Mouse (Mus musculus) cerebellum, adult 18-20 months (tissue): ENCODE data around the gene Phf24.
"Not testable (repeated sequence)": the region's sequence is repeated elsewhere in the genome, so short reads cannot be mapped to it uniquely, and the experiment has no call there.

Experiments used
- DNase-seq, 2 experiments: peaks; one replicate each; pipeline ENCODE4 v3.0.0; 2021

The Phf24 gene

GRCm38 (mm10) chr4:42951206-42952195, 35.0 kb downstream of the Phf24 start:
- peak; percentile 23 to 41 for DNase-seq

- DNase-seq = peak; percentile 38 to 43
Observed at GRCm38 (mm10) chr4:42952563-42952962, 36.1 kb downstream of the Phf24 start.

GRCm38 (mm10) chr4:42953435-42954094, 37.1 kb downstream of the Phf24 start:
- peak; percentile 51 to 54 for DNase-seq

GRCm38 (mm10) chr4:42954297-42954696, 37.8 kb downstream of the Phf24 start:
- DNase-seq = peak; percentile 80 to 89

GRCm38 (mm10) chr4:42955200-42955599, 38.7 kb downstream of the Phf24 start:
- DNase-seq = no peak

- DNase-seq = no peak
Observed at GRCm38 (mm10) chr4:42956581-42956980, 40.1 kb downstream of the Phf24 start.

GRCm38 (mm10) chr4:42957306-42957705, 40.8 kb downstream of the Phf24 start:
- no peak for DNase-seq

GRCm38 (mm10) chr4:42957979-42958378, 41.5 kb downstream of the Phf24 start:
- DNase-seq = no peak

- DNase-seq = no peak
Observed at GRCm38 (mm10) chr4:42958942-42959341, 42.5 kb downstream of the Phf24 start.

- no peak for DNase-seq
Observed at GRCm38 (mm10) chr4:42959382-42959781, 42.9 kb downstream of the Phf24 start.

- DNase-seq = peak; percentile 67 to 69
Observed at GRCm38 (mm10) chr4:42961592-42961991, 45.1 kb downstream of the Phf24 start.

- no peak for DNase-seq
Observed at GRCm38 (mm10) chr4:42963480-42963879, 47.0 kb downstream of the Phf24 start.

GRCm38 (mm10) chr4:42965039-42965719, 48.7 kb downstream of the Phf24 start:
- DNase-seq = peak; percentile 38 to 65

GRCm38 (mm10) chr4:42969304-42969703, 52.8 kb downstream of the Phf24 start, which contains the start of gene 1700022I11Rik:
TSS of gene 1700022I11Rik (plus strand) at chr4:42969604.
- no peak for DNase-seq

GRCm38 (mm10) chr4:42972952-42973351, 56.5 kb downstream of the Phf24 start:
- DNase-seq = no peak

GRCm38 (mm10) chr4:42973868-42974267, 57.4 kb downstream of the Phf24 start:
- no peak for DNase-seq

- no peak for DNase-seq
Observed at GRCm38 (mm10) chr4:42978062-42978461, 61.6 kb downstream of the Phf24 start.

- DNase-seq = not testable (repeated sequence)
Observed at GRCm38 (mm10) chr4:42980467-42980866, 64.0 kb downstream of the Phf24 start.

- DNase-seq = no peak
Observed at GRCm38 (mm10) chr4:42988296-42988695, 71.8 kb downstream of the Phf24 start.
